Mouse (Mus musculus) CD8-positive naive resting alpha-beta T cell, adult 57 days (primary cell): ENCODE results near the gene Wdr38. TPM values are rescaled to one million over a fixed set of nuclear protein-coding genes. Genes with fewer than 3 reads are reported as not detected.

Experiments used
- total RNA-seq: library from RNA; stranded (reverse); gene quantifications from one replicate; pipeline ENCODE4 v1.2.4, GENCODE M21; 2023

Gene Wdr38
- total RNA-seq = not detected

GRCm38 (mm10) chr2:38997386-38998374 lies at the start of gene Wdr38:
Wdr38 (plus strand) TSS chr2:38997476.

GRCm38 (mm10) chr2:39004880-39005435 lies 7.7 kb downstream of the Wdr38 start, which contains the start of gene Arpc5l:
Arpc5l (plus strand) TSS chr2:39005348.

GRCm38 (mm10) chr2:39005574-39006079 lies 8.4 kb downstream of the Wdr38 start, which contains the start of gene Rpl35:
Rpl35 (minus strand) TSS chr2:39005624.

Other genes with a start within 250 kb of the Wdr38 start
- gene Nr6a1, start 69.8 kb upstream of the Wdr38 start, total RNA-seq = 3.5 TPM
- not detected for gene Olfml2a, start 65.5 kb upstream of the Wdr38 start, total RNA-seq
- 51.4 TPM for gene Arpc5l, start 7.9 kb downstream of the Wdr38 start, total RNA-seq
- gene Rpl35, start 8.1 kb downstream of the Wdr38 start, total RNA-seq = 1,160 TPM
- gene Golga1, start 68.1 kb downstream of the Wdr38 start, total RNA-seq = 36.0 TPM
- 35.8 TPM for gene Scai, start 193.3 kb downstream of the Wdr38 start, total RNA-seq
- 65.1 TPM for gene Ppp6c, start 229.0 kb downstream of the Wdr38 start, total RNA-seq